Mouse (Mus musculus): ENCODE measurements around the gene Il5ra. TPM values are rescaled to one million over a fixed set of nuclear protein-coding genes. Genes with fewer than 3 reads are reported as not detected.

Gene Il5ra
- polyA plus RNA-seq, 1 experiment from 2014 or later, result not detected

- Histone ChIP-seq H3K27me3 (replicated peaks) (no peaks in the 10 kb centered on the region), H3K4me3 (no peak overlapping the region), H3K36me3 (no peaks in the 10 kb centered on the region), H3K9ac (no peak overlapping the region), H3K27ac (ENCODE audit: poor library complexity, severe bottlenecking) (no peak overlapping the region), H3K4me1 (replicated peaks) (no peaks in the 10 kb centered on the region), H3K4me2 (no peak overlapping the region), H3K9me3 (replicated peaks) (no peaks in the 10 kb centered on the region)
- no peak for ATAC-seq (ENCODE audit: insufficient number of reproducible peaks, low FRiP score)
- WGBS, result 61% methylated on average over 4 of the region's 4 CpGs
Measured at GRCm38 (mm10) chr6:106732563-106732962, 16.3 kb downstream of the Il5ra start.

DNA sequence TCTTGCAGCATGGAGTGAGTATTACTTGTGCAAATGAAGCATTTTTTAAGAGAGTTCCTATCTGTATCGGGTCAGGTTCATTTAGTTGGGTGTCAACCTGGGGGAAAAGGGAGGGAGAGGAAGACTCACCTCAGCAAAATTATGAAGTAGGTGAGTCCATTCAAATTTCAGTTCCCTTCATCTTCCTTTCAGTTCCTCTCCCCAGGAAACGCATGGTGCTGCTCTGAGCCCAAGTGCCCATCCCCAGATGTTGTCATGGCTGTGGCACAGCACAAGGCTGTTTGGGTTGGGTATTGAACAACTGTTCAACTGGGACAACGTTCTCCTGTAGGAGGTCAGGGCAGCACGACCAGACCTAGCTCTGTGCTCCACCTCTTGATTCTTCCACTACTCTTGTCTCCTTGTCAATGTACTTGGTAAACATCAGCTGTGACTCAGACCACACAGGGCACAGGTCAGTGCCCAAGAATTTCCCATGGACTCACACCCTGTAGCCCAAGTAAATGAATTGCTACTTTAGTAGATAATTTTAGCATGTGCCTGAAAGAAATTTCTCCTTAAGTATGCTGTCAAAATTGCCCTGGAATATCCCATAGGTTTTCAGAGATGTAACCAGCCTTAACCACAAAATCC is 19.0 kb downstream of the Il5ra start:
- Histone ChIP-seq H3K4me1 (replicated peaks) (no peaks in the 10 kb centered on the region), H3K9me3 (replicated peaks) (no peaks in the 10 kb centered on the region), H3K36me3 (no peaks in the 10 kb centered on the region), H3K4me2 (no peak overlapping the region), H3K9ac (no peak overlapping the region), H3K27ac (ENCODE audit: poor library complexity, severe bottlenecking) (no peak overlapping the region), H3K27me3 (replicated peaks) (no peaks in the 10 kb centered on the region), H3K4me3 (no peak overlapping the region)
- 76% methylated on average over 4 of the region's 4 CpGs for WGBS
- ATAC-seq (ENCODE audit: insufficient number of reproducible peaks, low FRiP score), result no peak

DNA sequence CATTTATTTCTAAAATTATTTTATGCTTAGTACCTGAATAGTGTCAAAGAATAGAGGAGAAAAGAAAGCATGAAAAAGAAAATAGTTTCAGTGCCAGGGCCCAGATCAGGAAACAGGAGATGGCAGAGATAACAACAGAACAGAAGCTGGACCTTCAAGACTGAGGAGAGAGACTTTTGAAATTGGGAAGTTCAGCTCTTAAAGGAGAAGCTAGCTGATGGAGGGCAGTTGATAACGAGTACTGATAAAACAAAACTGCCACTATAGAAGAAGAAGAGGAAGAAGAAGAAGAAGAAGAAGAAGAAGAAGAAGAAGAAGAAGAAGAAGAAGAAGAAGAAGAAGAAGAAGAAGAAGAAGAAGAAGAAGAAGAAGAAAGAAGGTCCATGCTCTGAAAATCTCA is 21.1 kb downstream of the Il5ra start:
- no peaks in the 10 kb centered on the region for H3K9me3 ChIP-seq (replicated peaks)
- H3K9ac ChIP-seq, result no peak overlapping the region
- H3K4me3 ChIP-seq, result no peak overlapping the region
- H3K4me2 ChIP-seq, result no peak overlapping the region
- no peak overlapping the region for H3K27ac ChIP-seq (ENCODE audit: poor library complexity, severe bottlenecking)
- no peaks in the 10 kb centered on the region for H3K36me3 ChIP-seq
- 71% methylated on average over 1 of the region's 1 CpGs for WGBS
- no peaks in the 10 kb centered on the region for H3K27me3 ChIP-seq (replicated peaks)
- no peaks in the 10 kb centered on the region for H3K4me1 ChIP-seq (replicated peaks)
- no peak for ATAC-seq (ENCODE audit: insufficient number of reproducible peaks, low FRiP score)

DNA sequence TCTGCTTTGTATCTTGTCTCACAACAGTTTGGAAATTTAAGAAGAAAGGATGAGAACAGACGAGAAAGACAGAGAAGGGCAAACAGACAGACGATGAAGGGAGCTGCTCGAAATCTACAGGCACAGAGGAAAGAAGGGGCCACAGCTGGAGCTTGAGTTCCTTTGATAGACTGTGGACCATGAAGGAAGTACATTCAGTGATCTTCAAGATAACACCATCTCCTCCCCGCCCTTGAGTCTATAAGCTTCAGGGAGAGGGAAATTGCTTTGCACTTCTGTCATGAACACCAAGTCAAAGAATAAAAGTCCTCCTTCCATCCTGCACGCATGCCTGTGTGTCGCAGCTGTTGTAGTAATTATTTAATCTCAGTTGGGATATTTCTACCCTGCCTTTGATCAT is 22.8 kb downstream of the Il5ra start:
- Histone ChIP-seq H3K4me2 (no peak overlapping the region), H3K4me1 (replicated peaks) (no peaks in the 10 kb centered on the region), H3K9ac (no peak overlapping the region), H3K27me3 (replicated peaks) (no peaks in the 10 kb centered on the region), H3K36me3 (no peaks in the 10 kb centered on the region), H3K4me3 (no peak overlapping the region), H3K9me3 (replicated peaks) (no peaks in the 10 kb centered on the region), H3K27ac (ENCODE audit: poor library complexity, severe bottlenecking) (no peak overlapping the region)
- WGBS, result 68% methylated on average over 6 of the region's 6 CpGs
- no peak for ATAC-seq (ENCODE audit: insufficient number of reproducible peaks, low FRiP score)

GRCm38 (mm10) chr6:106725642-106726041 is 23.2 kb downstream of the Il5ra start:
- no peak overlapping the region for H3K9ac ChIP-seq
- no peak for ATAC-seq (ENCODE audit: insufficient number of reproducible peaks, low FRiP score)
- H3K9me3 ChIP-seq (replicated peaks), result no peaks in the 10 kb centered on the region
- no peaks in the 10 kb centered on the region for H3K4me1 ChIP-seq (replicated peaks)
- no peak overlapping the region for H3K27ac ChIP-seq (ENCODE audit: poor library complexity, severe bottlenecking)
- H3K4me3 ChIP-seq, result no peak overlapping the region
- no peaks in the 10 kb centered on the region for H3K36me3 ChIP-seq
- no peaks in the 10 kb centered on the region for H3K27me3 ChIP-seq (replicated peaks)
- H3K4me2 ChIP-seq, result no peak overlapping the region
- WGBS, result 74% methylated on average over 4 of the region's 4 CpGs

DNA sequence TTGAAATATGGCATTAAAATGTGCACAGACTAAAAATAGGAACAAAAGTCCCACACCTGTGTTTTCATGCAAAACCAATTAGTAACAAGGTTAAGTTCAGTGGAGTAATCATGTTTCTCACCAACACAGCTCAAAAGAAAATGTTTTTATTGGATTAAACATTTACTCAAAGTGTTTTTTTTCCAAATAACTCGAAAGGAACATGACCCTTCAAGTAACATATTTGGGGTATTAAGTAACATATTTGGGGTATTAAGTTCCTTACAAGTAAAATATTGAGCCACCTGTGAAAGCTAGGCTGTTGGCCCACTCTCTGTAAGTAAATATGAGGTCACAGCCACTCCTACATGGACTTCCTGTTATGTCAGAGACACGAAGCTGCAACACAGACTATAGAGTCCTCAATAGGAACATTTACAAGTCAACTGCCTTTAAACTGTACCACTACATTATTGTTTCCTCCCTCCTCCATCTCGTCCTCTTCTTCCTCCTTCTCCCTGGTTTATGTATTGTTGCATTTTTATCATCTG is 43.3 kb downstream of the Il5ra start:
- WGBS, result 46% methylated on average over 3 of the region's 3 CpGs
- ATAC-seq (ENCODE audit: insufficient number of reproducible peaks, low FRiP score), result no peak
- no peaks in the 10 kb centered on the region for H3K36me3 ChIP-seq
- no peaks in the 10 kb centered on the region for H3K9me3 ChIP-seq (replicated peaks)
- H3K27me3 ChIP-seq (replicated peaks), result no peaks in the 10 kb centered on the region
- H3K4me3 ChIP-seq, result no peak overlapping the region
- no peak overlapping the region for H3K27ac ChIP-seq (ENCODE audit: poor library complexity, severe bottlenecking)
- no peak overlapping the region for H3K4me2 ChIP-seq
- H3K9ac ChIP-seq, result no peak overlapping the region
- H3K4me1 ChIP-seq (replicated peaks), result no peaks in the 10 kb centered on the region

- no peaks in the 10 kb centered on the region for H3K36me3 ChIP-seq
- no peak overlapping the region for H3K4me3 ChIP-seq
- no peak for ATAC-seq (ENCODE audit: insufficient number of reproducible peaks, low FRiP score)
- H3K4me2 ChIP-seq, result no peak overlapping the region
- H3K27me3 ChIP-seq (replicated peaks), result no peaks in the 10 kb centered on the region
- no peaks in the 10 kb centered on the region for H3K4me1 ChIP-seq (replicated peaks)
- no peaks in the 10 kb centered on the region for H3K9me3 ChIP-seq (replicated peaks)
- WGBS, result 62% methylated on average over 3 of the region's 3 CpGs
- no peak overlapping the region for H3K9ac ChIP-seq
- no peak overlapping the region for H3K27ac ChIP-seq (ENCODE audit: poor library complexity, severe bottlenecking)
Measured at GRCm38 (mm10) chr6:106701931-106702330, 46.9 kb downstream of the Il5ra start.

DNA sequence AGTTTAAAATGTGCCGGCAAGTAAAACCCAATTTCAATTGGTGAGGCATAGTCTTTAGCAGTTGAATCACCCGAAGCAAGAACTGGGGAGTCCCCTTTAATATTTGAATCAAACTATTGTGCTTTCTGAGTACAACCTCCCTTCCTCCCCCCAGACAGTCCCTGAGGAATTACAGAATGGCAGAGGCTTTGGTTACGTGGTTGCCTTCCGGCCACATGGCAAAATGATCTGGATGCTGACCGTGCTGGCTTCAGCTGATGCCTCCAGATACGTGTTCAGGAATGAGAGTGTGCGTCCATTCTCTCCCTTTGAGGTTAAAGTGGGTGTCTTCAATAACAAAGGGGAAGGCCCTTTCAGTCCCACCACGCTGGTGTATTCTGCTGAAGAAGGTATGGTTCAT is 73.3 kb downstream of the Il5ra start:
- Histone ChIP-seq H3K9me3 (replicated peaks) (no peaks in the 10 kb centered on the region), H3K9ac (no peak overlapping the region), H3K4me2 (no peak overlapping the region), H3K36me3 (no peaks in the 10 kb centered on the region), H3K27ac (ENCODE audit: poor library complexity, severe bottlenecking) (no peak overlapping the region), H3K4me3 (no peak overlapping the region), H3K4me1 (replicated peaks) (no peaks in the 10 kb centered on the region), H3K27me3 (replicated peaks) (no peaks in the 10 kb centered on the region)
- WGBS, result 80% methylated on average over 8 of the region's 8 CpGs
- ATAC-seq (ENCODE audit: insufficient number of reproducible peaks, low FRiP score), result no peak

- Histone ChIP-seq H3K36me3 (no peaks in the 10 kb centered on the region), H3K9ac (no peak overlapping the region), H3K27ac (ENCODE audit: poor library complexity, severe bottlenecking) (no peak overlapping the region), H3K9me3 (replicated peaks) (no peaks in the 10 kb centered on the region), H3K4me3 (no peak overlapping the region), H3K27me3 (replicated peaks) (no peaks in the 10 kb centered on the region), H3K4me2 (no peak overlapping the region), H3K4me1 (replicated peaks) (no peaks in the 10 kb centered on the region)
- ATAC-seq (ENCODE audit: insufficient number of reproducible peaks, low FRiP score), result no peak
- WGBS, result 39% methylated on average over 6 of the region's 6 CpGs
Measured at GRCm38 (mm10) chr6:106663780-106664651, 84.8 kb downstream of the Il5ra start.
